Mouse (Mus musculus): Measurements from ENCODE around the gene Gpr1. TPM values are rescaled to one million over a fixed set of nuclear protein-coding genes. Genes with fewer than 3 reads are reported as not detected.

Gpr1 gene
- total and polyA plus RNA-seq, 2 experiments from 2014 or later: 0.48 to 1.2 TPM

GRCm38 (mm10) chr1:63258501-63258900 is 44.2 kb upstream of the Gpr1 start:
- 34% methylated on average over 2 of the region's 2 CpGs for WGBS
- Histone ChIP-seq H3K36me3 (ENCODE audit: insufficient read depth, low read length) (no peaks in the 10 kb centered on the region), H3K27me3 (ENCODE audit: insufficient read depth, low read length) (peaks cover 58% of the 10 kb centered on the region), H3K4me2 (ENCODE audit: low read depth, low read length) (no peak overlapping the region), H3K9me3 (ENCODE audit: low read length) (no peaks in the 10 kb centered on the region), H3K9ac (replicated peaks; ENCODE audit: low read length) (no peak overlapping the region), H3K4me3 (ENCODE audit: low read length) (no peak overlapping the region), H3K27ac (no peak overlapping the region), H3K4me1 (ENCODE audit: insufficient read depth, low read length) (peaks cover 4% of the 10 kb centered on the region; the same call in 1 of the 2 replicates)
- DNase-seq (ENCODE audit: low spot score) (no peak), ATAC-seq (no peak)
- no peak for TF ChIP-seq CTCF (IDR thresholded peaks at IDR 0.05; ENCODE audit: low read depth)

GRCm38 (mm10) chr1:63256083-63256482 is 41.7 kb upstream of the Gpr1 start:
- Histone ChIP-seq H3K27me3 (ENCODE audit: insufficient read depth, low read length) (peaks cover 66% of the 10 kb centered on the region), H3K27ac (peak overlapping the region; percentile 22), H3K4me1 (ENCODE audit: insufficient read depth, low read length) (peaks cover 4% of the 10 kb centered on the region; the same call in 1 of the 2 replicates), H3K4me3 (ENCODE audit: low read length) (no peak overlapping the region), H3K4me2 (ENCODE audit: low read depth, low read length) (no peak overlapping the region), H3K9ac (replicated peaks; ENCODE audit: low read length) (no peak overlapping the region), H3K9me3 (ENCODE audit: low read length) (no peaks in the 10 kb centered on the region), H3K36me3 (ENCODE audit: insufficient read depth, low read length) (no peaks in the 10 kb centered on the region)
- DNase-seq (ENCODE audit: low spot score) (peak; percentile 65), ATAC-seq (peak; percentile 75; the same call in 1 of the 2 replicates)
- TF ChIP-seq CTCF (IDR thresholded peaks at IDR 0.05; ENCODE audit: low read depth): no peak
- WGBS: 11% methylated on average over 5 of the region's 5 CpGs

GRCm38 (mm10) chr1:63255101-63255500 is 40.8 kb upstream of the Gpr1 start:
- TF ChIP-seq CTCF (IDR thresholded peaks at IDR 0.05; ENCODE audit: low read depth): no peak
- H3K4me1 ChIP-seq (ENCODE audit: insufficient read depth, low read length): peaks cover 4% of the 10 kb centered on the region; the same call in 1 of the 2 replicates
- peaks cover 71% of the 10 kb centered on the region for H3K27me3 ChIP-seq (ENCODE audit: insufficient read depth, low read length)
- no peak for DNase-seq (ENCODE audit: low spot score)
- no peak for ATAC-seq
- 16% methylated on average over 4 of the region's 4 CpGs for WGBS
- no peaks in the 10 kb centered on the region for H3K9me3 ChIP-seq (ENCODE audit: low read length)
- no peak overlapping the region for H3K4me2 ChIP-seq (ENCODE audit: low read depth, low read length)
- H3K36me3 ChIP-seq (ENCODE audit: insufficient read depth, low read length): no peaks in the 10 kb centered on the region
- H3K4me3 ChIP-seq (ENCODE audit: low read length): no peak overlapping the region
- H3K9ac ChIP-seq (replicated peaks; ENCODE audit: low read length): no peak overlapping the region
- H3K27ac ChIP-seq: 0 out of 2 replicates have a peak overlapping the region, but pooled peaks have one; percentile 22

GRCm38 (mm10) chr1:63253291-63253690 is 38.9 kb upstream of the Gpr1 start:
- ATAC-seq (no peak), DNase-seq (ENCODE audit: low spot score) (no peak)
- peaks cover 75% of the 10 kb centered on the region for H3K27me3 ChIP-seq (ENCODE audit: insufficient read depth, low read length)
- no peaks in the 10 kb centered on the region for H3K9me3 ChIP-seq (ENCODE audit: low read length)
- H3K4me3 ChIP-seq (ENCODE audit: low read length): no peak overlapping the region
- no peak for TF ChIP-seq CTCF (IDR thresholded peaks at IDR 0.05; ENCODE audit: low read depth)
- H3K27ac ChIP-seq: no peak overlapping the region
- peaks cover 4% of the 10 kb centered on the region; the same call in 1 of the 2 replicates for H3K4me1 ChIP-seq (ENCODE audit: insufficient read depth, low read length)
- H3K9ac ChIP-seq (replicated peaks; ENCODE audit: low read length): no peak overlapping the region
- H3K36me3 ChIP-seq (ENCODE audit: insufficient read depth, low read length): no peaks in the 10 kb centered on the region
- WGBS: 28% methylated on average over 5 of the region's 5 CpGs
- no peak overlapping the region for H3K4me2 ChIP-seq (ENCODE audit: low read depth, low read length)

- peaks cover 73% of the 10 kb centered on the region for H3K27me3 ChIP-seq (ENCODE audit: insufficient read depth, low read length)
- DNase-seq (ENCODE audit: low spot score): peak; percentile 62
- H3K4me1 ChIP-seq (ENCODE audit: insufficient read depth, low read length): peaks cover 4% of the 10 kb centered on the region; the same call in 1 of the 2 replicates
- H3K4me3 ChIP-seq (ENCODE audit: low read length): no peak overlapping the region
- H3K27ac ChIP-seq: no peak overlapping the region
- ATAC-seq: no peak
- H3K4me2 ChIP-seq (ENCODE audit: low read depth, low read length): no peak overlapping the region
- WGBS: 28% methylated on average over 24 of the region's 24 CpGs
- H3K9me3 ChIP-seq (ENCODE audit: low read length): no peaks in the 10 kb centered on the region
- TF ChIP-seq CTCF (IDR thresholded peaks at IDR 0.05; ENCODE audit: low read depth): peak; percentile 60
- no peaks in the 10 kb centered on the region for H3K36me3 ChIP-seq (ENCODE audit: insufficient read depth, low read length)
- H3K9ac ChIP-seq (replicated peaks; ENCODE audit: low read length): no peak overlapping the region
Observed at GRCm38 (mm10) chr1:63252351-63253209, 38.2 kb upstream of the Gpr1 start.

- Histone ChIP-seq H3K27me3 (ENCODE audit: insufficient read depth, low read length) (peaks cover 59% of the 10 kb centered on the region), H3K4me1 (ENCODE audit: insufficient read depth, low read length) (no peaks in the 10 kb centered on the region), H3K9ac (replicated peaks; ENCODE audit: low read length) (no peak overlapping the region), H3K9me3 (ENCODE audit: low read length) (no peaks in the 10 kb centered on the region), H3K4me3 (ENCODE audit: low read length) (no peak overlapping the region), H3K27ac (no peak overlapping the region), H3K4me2 (ENCODE audit: low read depth, low read length) (no peak overlapping the region), H3K36me3 (ENCODE audit: insufficient read depth, low read length) (no peaks in the 10 kb centered on the region)
- ATAC-seq (no peak), DNase-seq (ENCODE audit: low spot score) (no peak)
- 44% methylated on average over 4 of the region's 4 CpGs for WGBS
- TF ChIP-seq CTCF (IDR thresholded peaks at IDR 0.05; ENCODE audit: low read depth): no peak
Observed at GRCm38 (mm10) chr1:63249261-63249660, 34.9 kb upstream of the Gpr1 start.

Data from hindbrain, postnatal 0 days (tissue).